Mouse (Mus musculus) cerebral cortex, adult 2 months (tissue): ENCODE results near the gene Olfr1306.

Experiments
- WGBS: fragments of 180-500 bp; shearing (Covaris S2); methylation state at CpG from one replicate; pipeline ENCODE4 v1.1.7; 2018; 5-methylcytosine and 5-hydroxymethylcytosine counted together

Olfr1306 gene

DNA sequence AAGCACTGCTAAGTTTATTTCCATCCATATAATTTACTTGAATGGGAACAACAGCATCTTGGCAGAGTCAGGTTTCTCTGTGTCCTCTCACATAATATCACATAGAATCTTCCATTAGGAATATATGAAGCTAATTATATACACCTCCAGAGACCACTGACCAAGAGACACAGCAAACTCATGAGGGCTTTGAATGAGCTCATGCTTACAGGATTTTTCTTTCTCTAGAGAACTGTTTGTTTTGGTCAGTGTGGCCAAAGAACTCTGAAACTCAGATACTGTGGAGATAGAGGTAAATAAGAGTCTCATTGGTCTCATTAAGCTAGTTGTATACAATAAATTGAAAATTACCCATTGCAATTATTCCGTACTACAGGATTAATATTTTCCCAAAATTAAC lies at the start of gene Olfr1306:
Olfr1306 (minus strand) TSS at position 101 of the 400 bp plus-strand sequence.
- 71% methylated on average over 1 of the region's 1 CpGs for WGBS

DNA sequence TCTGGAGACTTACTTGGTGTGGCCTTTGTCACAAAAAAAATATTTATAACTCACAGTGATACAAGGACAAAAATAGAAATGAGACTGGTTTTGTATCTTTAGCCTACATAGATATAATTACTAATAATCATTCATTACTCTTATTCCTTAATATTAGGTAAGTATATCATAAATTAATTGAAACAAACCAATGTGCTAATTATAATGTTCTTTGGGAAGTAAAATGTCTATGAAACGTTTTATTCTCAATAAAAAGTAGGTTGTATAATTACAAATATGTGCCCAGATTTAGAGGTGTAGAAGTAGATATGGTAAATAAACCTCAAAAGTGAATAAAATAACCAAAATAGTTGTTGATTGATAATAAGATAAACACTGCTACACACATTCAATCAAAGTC lies 48.8 kb upstream of the Olfr1306 start, which contains the start of gene Olfr1308:
Olfr1308 (minus strand) TSS at position 101 of the 400 bp plus-strand sequence.
- 59% methylated on average over 1 of the region's 1 CpGs for WGBS

DNA sequence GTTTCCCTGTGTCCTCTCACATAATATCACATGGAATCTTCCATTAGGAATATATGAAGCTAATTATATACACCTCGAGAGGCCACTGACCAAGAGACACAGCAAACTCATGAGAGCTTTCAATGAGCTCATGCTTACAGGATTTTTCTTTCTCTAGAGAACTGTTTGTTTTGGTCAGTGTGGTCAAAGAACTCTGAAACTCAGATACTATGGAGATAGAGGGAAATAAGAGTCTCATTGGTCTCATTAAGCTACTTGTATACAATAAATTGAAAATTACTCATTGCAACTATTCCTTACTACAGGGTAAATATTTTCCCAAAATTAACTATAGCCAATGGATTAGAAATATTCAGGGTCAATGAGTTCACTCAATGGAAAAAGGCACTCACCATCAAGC lies 33.3 kb upstream of the Olfr1306 start, which contains the start of gene Olfr1307:
Olfr1307 (minus strand) TSS at position 101 of the 400 bp plus-strand sequence.
- 74% methylated on average over 1 of the region's 1 CpGs for WGBS

DNA sequence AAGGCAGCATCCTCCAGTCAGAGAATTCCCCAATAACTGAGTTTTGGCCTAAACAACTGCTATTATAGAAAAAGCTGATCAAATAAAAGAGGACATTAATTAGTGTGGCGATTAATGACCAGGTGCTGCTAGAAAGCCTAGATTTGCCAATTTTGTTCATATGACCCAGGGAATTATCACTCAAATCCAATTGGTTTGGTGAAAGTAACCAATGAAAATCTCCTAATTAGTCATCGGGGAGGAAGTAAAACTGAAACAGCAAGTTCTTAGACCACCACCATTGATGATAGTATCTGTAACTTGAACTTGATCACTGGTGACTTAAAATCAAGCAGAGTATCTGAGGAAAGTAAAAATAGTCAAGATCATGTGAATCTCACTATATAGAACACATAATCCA lies 39.0 kb downstream of the Olfr1306 start, which contains the start of gene Olfr1305:
Olfr1305 (minus strand) TSS at position 101 of the 400 bp plus-strand sequence.
- WGBS, result 87% methylated on average over 2 of the region's 2 CpGs
